Mouse (Mus musculus): ENCODE measurements around the gene Gm20388. TPM values are rescaled to one million over a fixed set of nuclear protein-coding genes. Genes with fewer than 3 reads are reported as not detected.

Gene Gm20388
- total RNA-seq, 2 experiments from 2014 or later: 1.9 to 2.0 TPM

GRCm38 (mm10) chr8:122904496-122904895, 2993.9 kb downstream of the Gm20388 start:
- DNase-seq: no peak

- DNase-seq: peak; percentile 75
These were observed 2994.7 kb downstream of the Gm20388 start for GRCm38 (mm10) chr8:122905346-122905745.

- peak; percentile 93 for DNase-seq
These were observed 2995.9 kb downstream of the Gm20388 start for GRCm38 (mm10) chr8:122906463-122907021.

GRCm38 (mm10) chr8:122912150-122912549, 3001.5 kb downstream of the Gm20388 start:
- DNase-seq: no peak

GRCm38 (mm10) chr8:122912871-122913270, 3002.2 kb downstream of the Gm20388 start:
- DNase-seq: no peak

GRCm38 (mm10) chr8:122916766-122917165, 3006.1 kb downstream of the Gm20388 start:
- no peak for DNase-seq

- DNase-seq: no peak
These were observed 3007.1 kb downstream of the Gm20388 start for GRCm38 (mm10) chr8:122917531-122918392.

GRCm38 (mm10) chr8:122918438-122919107, 3007.9 kb downstream of the Gm20388 start:
- DNase-seq: no peak

- no peak for DNase-seq
These were observed 3010.2 kb downstream of the Gm20388 start for GRCm38 (mm10) chr8:122920890-122921289.

GRCm38 (mm10) chr8:122922945-122923344, 3012.3 kb downstream of the Gm20388 start:
- no peak for DNase-seq

- no peak for DNase-seq
These were observed 3012.9 kb downstream of the Gm20388 start for GRCm38 (mm10) chr8:122923431-122924090.

- no peak for DNase-seq
These were observed 3013.4 kb downstream of the Gm20388 start for GRCm38 (mm10) chr8:122924091-122924490.

GRCm38 (mm10) chr8:122925939-122926722, 3015.5 kb downstream of the Gm20388 start:
- DNase-seq: no peak

GRCm38 (mm10) chr8:122926782-122927181, 3016.1 kb downstream of the Gm20388 start:
- no peak for DNase-seq

- no peak for DNase-seq
These were observed 3017.2 kb downstream of the Gm20388 start for GRCm38 (mm10) chr8:122927841-122928240.

GRCm38 (mm10) chr8:122928631-122929224, 3018.1 kb downstream of the Gm20388 start:
- no peak for DNase-seq

GRCm38 (mm10) chr8:122931834-122932560, 3021.4 kb downstream of the Gm20388 start:
- DNase-seq: no peak

- no peak for DNase-seq
These were observed 3021.9 kb downstream of the Gm20388 start for GRCm38 (mm10) chr8:122932561-122932959.

- no peak for DNase-seq
These were observed 3023.3 kb downstream of the Gm20388 start for GRCm38 (mm10) chr8:122933973-122934372.

GRCm38 (mm10) chr8:122935118-122935517, 3024.5 kb downstream of the Gm20388 start:
- DNase-seq: no peak

- DNase-seq: no peak
These were observed 3025.3 kb downstream of the Gm20388 start for GRCm38 (mm10) chr8:122935912-122936311.
